Mouse (Mus musculus) embryonic facial prominence, embryonic 11.5 days (tissue): ENCODE data around the gene Ndufv2. TPM values are rescaled to one million over a fixed set of nuclear protein-coding genes. Genes with fewer than 3 reads are reported as not detected.

Experiments
- polyA plus RNA-seq: library from polyadenylated mRNA; unstranded; fragments of >200 nt; fragmentation: Nextera tagmentation; extraction: Ambion mirVana; gene quantifications from 2 replicates; pipeline ENCODE4 v1.2.1, GENCODE M21; 2014

Ndufv2 gene
- polyA plus RNA-seq, 1 experiment from 2014 or later, result 342 TPM

Other genes with a start within 250 kb of the Ndufv2 start
- gene Ralbp1, start 215.8 kb downstream of the Ndufv2 start, polyA plus RNA-seq, result 47.8 and 48.4 TPM in 2 replicates
- gene Twsg1, start 150.3 kb downstream of the Ndufv2 start, polyA plus RNA-seq, result 133 and 142 TPM in 2 replicates
- 27.2 and 29.4 TPM in 2 replicates for gene Ankrd12, start 24.5 kb downstream of the Ndufv2 start, polyA plus RNA-seq
- gene Washc1, start 10.0 kb upstream of the Ndufv2 start, polyA plus RNA-seq, result 36.3 and 36.8 TPM in 2 replicates
- 17.6 and 19.4 TPM in 2 replicates for gene Ddx11, start 22.0 kb upstream of the Ndufv2 start, polyA plus RNA-seq